Mouse (Mus musculus) CD4-positive, CD25-positive, alpha-beta regulatory T cell, adult 4 months (primary cell): ENCODE results near the gene Acin1. TPM values are rescaled to one million over a fixed set of nuclear protein-coding genes. Genes with fewer than 3 reads are reported as not detected.
A peak's percentile ranks its signal among the peaks of the same experiment; 100 is the strongest.

Experiments
- ATAC-seq: one replicate; pipeline ENCODE4 v1.8.0; 2017
- polyA plus RNA-seq, 2 experiments: library from polyadenylated mRNA; unstranded; fragments of 100-300 nt; shearing (Covaris generic); gene quantifications; one replicate each; pipeline ENCODE4 v1.2.1; 2017

The Acin1 gene
- polyA plus RNA-seq = 100 to 1,000 TPM; 151 to 179 TPM

GRCm38 (mm10) chr14:54686522-54687143 is at the start of gene Acin1:
TSS of gene Acin1 (minus strand) at chr14:54686931.
- ATAC-seq = peak; percentile 93

GRCm38 (mm10) chr14:54735221-54735620 is 48.5 kb upstream of the Acin1 start:
- no peak for ATAC-seq

GRCm38 (mm10) chr14:54734004-54734403 is 47.3 kb upstream of the Acin1 start:
- ATAC-seq = no peak

- ATAC-seq = no peak
These were observed 45.5 kb upstream of the Acin1 start for GRCm38 (mm10) chr14:54732206-54732605.

- no peak for ATAC-seq
These were observed 43.6 kb upstream of the Acin1 start for GRCm38 (mm10) chr14:54730305-54730704.

- no peak for ATAC-seq
These were observed 42.3 kb upstream of the Acin1 start for GRCm38 (mm10) chr14:54728823-54729653.

- ATAC-seq = no peak
These were observed 40.8 kb upstream of the Acin1 start for GRCm38 (mm10) chr14:54727565-54727964.

- no peak for ATAC-seq
These were observed 37.3 kb upstream of the Acin1 start for GRCm38 (mm10) chr14:54724049-54724448.

- ATAC-seq = no peak
These were observed 35.0 kb upstream of the Acin1 start for GRCm38 (mm10) chr14:54721711-54722110.

- no peak for ATAC-seq
These were observed 34.1 kb upstream of the Acin1 start for GRCm38 (mm10) chr14:54720654-54721350.

- ATAC-seq = no peak
These were observed 33.3 kb upstream of the Acin1 start for GRCm38 (mm10) chr14:54720041-54720440.

GRCm38 (mm10) chr14:54715402-54715801 is 28.7 kb upstream of the Acin1 start:
- ATAC-seq = no peak

- ATAC-seq = peak; percentile 65
These were observed 27.9 kb upstream of the Acin1 start for GRCm38 (mm10) chr14:54714617-54715081.

GRCm38 (mm10) chr14:54714121-54714520 is 27.4 kb upstream of the Acin1 start:
- ATAC-seq = peak; percentile 84

GRCm38 (mm10) chr14:54712861-54713260 is 26.1 kb upstream of the Acin1 start:
- ATAC-seq = no peak

GRCm38 (mm10) chr14:54712074-54712473 is 25.3 kb upstream of the Acin1 start, which contains the start of gene Cebpe:
TSS of gene Cebpe (minus strand) at chr14:54712174.
- no peak for ATAC-seq

GRCm38 (mm10) chr14:54709054-54709453 is 22.3 kb upstream of the Acin1 start:
- ATAC-seq = no peak

- no peak for ATAC-seq
These were observed 20.0 kb upstream of the Acin1 start for GRCm38 (mm10) chr14:54706589-54707320.

- ATAC-seq = no peak
These were observed 19.1 kb upstream of the Acin1 start for GRCm38 (mm10) chr14:54705844-54706243.

GRCm38 (mm10) chr14:54703207-54703606 is 16.5 kb upstream of the Acin1 start:
- ATAC-seq = no peak

- ATAC-seq = peak; percentile 77
These were observed 14.6 kb upstream of the Acin1 start for GRCm38 (mm10) chr14:54701298-54701697.

GRCm38 (mm10) chr14:54699586-54699985 is 12.9 kb upstream of the Acin1 start:
- no peak for ATAC-seq
